Mouse (Mus musculus): ENCODE results near the gene Rbm19.

GRCm38 (mm10) chr5:120106424-120107073 lies 9.7 kb upstream of the Rbm19 start:
- TF ChIP-seq CTCF (IDR thresholded peaks at IDR 0.05; ENCODE audit: low read depth) (peak; percentile 79), EP300 (optimal IDR thresholded peaks at IDR 0.05) (no peak)

Data from stomach, postnatal 0 days (tissue).